11 mouse cellular contexts compared by ENCODE assay signal in the genomic region with DNA sequence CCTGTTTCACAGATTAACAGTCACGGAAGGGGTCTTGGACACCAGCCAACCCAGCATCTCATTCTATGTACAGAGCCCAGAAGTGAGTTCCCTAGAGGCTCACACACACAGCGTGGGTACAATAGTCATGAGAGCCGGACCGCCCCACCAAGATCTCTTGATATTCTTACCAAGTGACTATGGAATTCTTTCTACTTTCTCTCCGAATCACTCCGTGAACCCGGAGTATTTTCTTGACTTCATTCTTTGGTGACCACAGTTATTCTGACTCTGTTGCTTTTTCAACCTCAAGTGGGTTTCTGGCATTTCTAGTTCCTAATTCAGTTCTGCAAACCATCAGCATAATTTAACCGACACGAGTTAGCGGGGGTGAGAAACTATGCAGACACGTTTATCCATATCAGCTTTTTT. TPM values are rescaled to one million over a fixed set of nuclear protein-coding genes. Genes with fewer than 3 reads are reported as not detected.
A peak's percentile ranks its signal among the peaks of the same experiment; 100 is the strongest.
DNase-seq lines count a peak whose midpoint lies in the region; ATAC-seq and TF ChIP-seq lines count a peak whose summit lies in the region.
"Had no signal": no experiment of that assay in that cellular context is flagged by ENCODE, and none has a peak within 500 bp of the region (broad histone marks: within the 10 kb centered on the region; RNA-seq: fewer than 3 reads in every experiment).

No protein-coding gene starts in this region.

- no peak for TF ChIP-seq CTCF in brain, embryonic 14.5 days (IDR thresholded peaks at IDR 0.05; ENCODE audit: borderline replicate concordance, extremely low read depth, insufficient read depth, insufficient read length)
- no peak for TF ChIP-seq CTCF in lung, embryonic 14.5 days (IDR thresholded peaks at IDR 0.05; ENCODE audit: low read depth)

- H3K4me3 ChIP-seq in lung, embryonic 14.5 days (ENCODE audit: low read depth, low read length) = no peak overlapping the region
- H3K4me3 ChIP-seq in hindbrain, embryonic 13.5 days = no peak overlapping the region
- H3K4me3 ChIP-seq: embryonic facial prominence, embryonic 12.5 days had no signal

- no peaks in the 10 kb centered on the region for H3K9me3 ChIP-seq in lung, embryonic 14.5 days (ENCODE audit: low read depth, low read length)
- H3K9me3 ChIP-seq in hindbrain, embryonic 13.5 days = no peaks in the 10 kb centered on the region
- H3K9me3 ChIP-seq: embryonic facial prominence, embryonic 12.5 days had no signal

- H3K9ac ChIP-seq in lung, embryonic 14.5 days = no peak overlapping the region
- no peak overlapping the region for H3K9ac ChIP-seq in hindbrain, embryonic 13.5 days
- H3K9ac ChIP-seq: embryonic facial prominence, embryonic 12.5 days; hindbrain, embryonic 14.5 days had no signal

- TF ChIP-seq POLR2A in brain, embryonic 14.5 days (IDR thresholded peaks at IDR 0.05; ENCODE audit: borderline replicate concordance, extremely low read depth, insufficient read depth, insufficient read length, poor library complexity, severe bottlenecking) = no peak

- no peak for ATAC-seq in lung, embryonic 14.5 days (ENCODE audit: insufficient read depth)
- no peak for ATAC-seq in monocyte, adult 5-6 weeks (replicated peaks; ENCODE audit: insufficient number of reproducible peaks, low FRiP score, low TSS enrichment, poor library complexity, severe bottlenecking)
- no peak for ATAC-seq in hindbrain, embryonic 13.5 days (ENCODE audit: low FRiP score)

- H3K27ac ChIP-seq in lung, embryonic 14.5 days (ENCODE audit: low read depth) = no peak overlapping the region
- H3K27ac ChIP-seq in hindbrain, embryonic 13.5 days = no peak overlapping the region
- H3K27ac ChIP-seq: embryonic facial prominence, embryonic 12.5 days; hindbrain, embryonic 14.5 days had no signal

- no peaks in the 10 kb centered on the region for H3K27me3 ChIP-seq in lung, embryonic 14.5 days (ENCODE audit: insufficient read depth, low read length)
- no peaks in the 10 kb centered on the region for H3K27me3 ChIP-seq in hindbrain, embryonic 13.5 days
- H3K27me3 ChIP-seq: embryonic facial prominence, embryonic 12.5 days had no signal

- H3K4me2 ChIP-seq in lung, embryonic 14.5 days = no peak overlapping the region
- no peak overlapping the region for H3K4me2 ChIP-seq in hindbrain, embryonic 13.5 days
- H3K4me2 ChIP-seq: embryonic facial prominence, embryonic 12.5 days; hindbrain, embryonic 14.5 days had no signal

- H3K36me3 ChIP-seq in lung, embryonic 14.5 days (ENCODE audit: insufficient read depth) = no peaks in the 10 kb centered on the region
- H3K36me3 ChIP-seq in hindbrain, embryonic 13.5 days = no peaks in the 10 kb centered on the region
- H3K36me3 ChIP-seq: embryonic facial prominence, embryonic 12.5 days had no signal

- 54% methylated on average over 11 of the region's 11 CpGs for WGBS in lung, embryonic 14.5 days
- WGBS in hindbrain, embryonic 13.5 days = 77% methylated on average over 11 of the region's 11 CpGs

- DNase-seq in gastrocnemius, adult 18-20 months (ENCODE audit: low spot score) = peak; percentile 4
- DNase-seq in gastrocnemius, postnatal 25 days = no peak
- DNase-seq in 3134 (ENCODE audit: extremely low read depth, insufficient read length, low spot score) = peak; percentile 75
- peak; percentile 37 for DNase-seq in brain, embryonic 14.5 days (ENCODE audit: low read depth)
- DNase-seq in lung, embryonic 14.5 days = peak; percentile 51
- DNase-seq in T-cell, adult 2 months (ENCODE audit: low spot score) = no peak
- DNase-seq: thymus, postnatal 25 days had no signal

- H3K4me1 ChIP-seq in lung, embryonic 14.5 days (ENCODE audit: insufficient read depth) = peaks cover 4% of the 10 kb centered on the region; the same call in 1 of the 2 replicates
- peaks cover 7% of the 10 kb centered on the region for H3K4me1 ChIP-seq in hindbrain, embryonic 13.5 days (replicated peaks)
- H3K4me1 ChIP-seq: embryonic facial prominence, embryonic 12.5 days had no signal

RNA-seq across cellular contexts. Expression of gene Pparg, which starts 43.9 kb away (rescaled TPM):
- 1 to 10 TPM; 3.5 to 4.7 TPM for total RNA-seq in gastrocnemius, adult 18-20 months (2021)
- total RNA-seq in gastrocnemius, postnatal 25 days (2021) = 1 to 10 TPM; 1.8 to 9.2 TPM
- 0.16 and 0.40 TPM in 2 replicates for polyA plus RNA-seq in brain, embryonic 14.5 days (2012; rRNA removed)
- 2.2 and 2.5 TPM in 2 replicates for polyA plus RNA-seq in lung, embryonic 14.5 days (2014; fragmentation: Nextera tagmentation; extraction: Ambion mirVana)
- 61.9 to 76.0 TPM (median 69.3 TPM) in 3 replicates for total RNA-seq in monocyte, adult 5-6 weeks (2017)
- 0.30 and 0.45 TPM in 2 replicates for polyA plus RNA-seq in hindbrain, embryonic 13.5 days (2015; fragmentation: Nextera tagmentation; extraction: Ambion mirVana)

Comparison
In these comparisons a context has a peak if more than half of its experiments do, and no peak if none do; other contexts are left out.
1. DNase-seq: peak in gastrocnemius, adult 18-20 months (single experiment), 3134 (single experiment), brain, embryonic 14.5 days (single experiment) and lung, embryonic 14.5 days (single experiment); none in gastrocnemius, postnatal 25 days (single experiment) and T-cell, adult 2 months (single experiment).